Mouse (Mus musculus) hindbrain, embryonic 16.5 days (tissue): Measurements from ENCODE around the gene Trim2. TPM values are rescaled to one million over a fixed set of nuclear protein-coding genes. Genes with fewer than 3 reads are reported as not detected.

Source experiments
- ATAC-seq: fragments of 200-750 bp; cut with Nextera tagmentation; 2 replicates; pipeline ENCODE4 v1.8.0; 2017; ENCODE audit warnings: moderate TSS enrichment, moderate library complexity
- H3K27ac ChIP-seq: fragments of 300-500 bp; sonication (generic); 2 replicates; pipeline ENCODE4 v1.5.1; 2014; ENCODE audit warnings: low read depth, mild to moderate bottlenecking, control low read depth, low read length, moderate library complexity
- H3K27me3 ChIP-seq: fragments of 300-500 bp; sonication (generic); replicated peaks from 2 replicates; pipeline ENCODE4 v1.6.1; 2014; ENCODE audit warnings: low read length; ENCODE audit not compliant: control insufficient read depth, insufficient read depth
- H3K36me3 ChIP-seq: fragments of 300-500 bp; sonication (generic); 2 replicates; pipeline ENCODE4 v1.6.1; 2014; ENCODE audit warnings: mild to moderate bottlenecking, low read length, moderate library complexity, mixed read lengths; ENCODE audit not compliant: control insufficient read depth, insufficient read depth
- H3K4me1 ChIP-seq: fragments of 300-500 bp; sonication (generic); 2 replicates; pipeline ENCODE4 v1.6.1; 2014; ENCODE audit warnings: low read depth, low read length; ENCODE audit not compliant: control insufficient read depth, insufficient read depth
- H3K4me2 ChIP-seq: fragments of 300-500 bp; sonication (generic); 2 replicates; pipeline ENCODE4 v1.6.1; 2014; ENCODE audit warnings: mild to moderate bottlenecking, low read length, control low read depth, moderate library complexity
- H3K4me3 ChIP-seq: fragments of 300-500 bp; sonication (generic); 2 replicates; pipeline ENCODE4 v1.5.1; 2014; ENCODE audit warnings: mild to moderate bottlenecking, low read length, control low read depth, moderate library complexity
- H3K9ac ChIP-seq: fragments of 300-500 bp; sonication (generic); 2 replicates; pipeline ENCODE4 v1.6.1; 2014; ENCODE audit warnings: low read depth, mild to moderate bottlenecking, control low read depth, low read length, moderate library complexity
- H3K9me3 ChIP-seq: fragments of 300-500 bp; sonication (generic); 2 replicates; pipeline ENCODE4 v1.6.1; 2014; ENCODE audit warnings: mild to moderate bottlenecking, low read length, moderate library complexity; ENCODE audit not compliant: control insufficient read depth
- WGBS: fragments of 180-500 bp; shearing (Covaris S2); extraction: QIAGEN DNeasy Blood & Tissue Kit; methylation state at CpG from one replicate; pipeline ENCODE4 v1.1.7; 2014; 5-methylcytosine and 5-hydroxymethylcytosine counted together
- polyA plus RNA-seq: library from polyadenylated mRNA; unstranded; fragments of >200 nt; fragmentation: Nextera tagmentation; extraction: Ambion mirVana; gene quantifications from 2 replicates; pipeline ENCODE4 v1.2.1, GENCODE M21; 2015

Trim2 gene
- polyA plus RNA-seq, 1 experiment from 2014 or later = 154 TPM

DNA sequence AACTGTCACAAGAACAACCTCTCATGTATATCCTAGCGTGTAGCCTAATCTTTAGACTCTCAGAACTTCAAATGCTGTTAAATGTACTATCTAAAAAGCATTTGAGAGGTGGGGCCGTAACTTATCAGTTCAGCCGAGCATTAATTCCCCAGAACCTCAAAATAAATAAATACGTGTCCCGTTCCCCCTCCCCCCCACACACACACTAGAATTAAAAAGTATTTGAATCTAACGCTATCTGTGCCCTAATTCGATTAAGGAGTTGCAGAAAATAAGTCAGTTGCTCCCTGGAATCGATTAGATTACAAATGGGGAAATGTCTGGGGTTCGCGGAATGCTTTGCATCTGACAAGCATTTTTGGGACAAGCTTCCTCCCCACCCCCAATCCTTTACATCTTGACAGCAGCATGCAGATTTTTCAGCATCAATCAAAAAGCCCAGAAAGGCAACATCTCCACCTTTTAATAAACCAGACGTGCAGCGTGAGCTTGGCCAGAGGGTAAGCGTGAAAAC is 48.1 kb downstream of the Trim2 start:
- Histone ChIP-seq H3K27me3 (no peaks in the 10 kb centered on the region), H3K9me3 (no peaks in the 10 kb centered on the region), H3K4me3 (peak overlapping the region; percentile 80), H3K4me2 (peak overlapping the region; percentile 92), H3K27ac (no peak overlapping the region), H3K4me1 (peaks cover 26% of the 10 kb centered on the region), H3K9ac (peak overlapping the region; percentile 90), H3K36me3 (no peaks in the 10 kb centered on the region)
- WGBS = 7% methylated on average over 13 of the region's 13 CpGs
- no peak for ATAC-seq

DNA sequence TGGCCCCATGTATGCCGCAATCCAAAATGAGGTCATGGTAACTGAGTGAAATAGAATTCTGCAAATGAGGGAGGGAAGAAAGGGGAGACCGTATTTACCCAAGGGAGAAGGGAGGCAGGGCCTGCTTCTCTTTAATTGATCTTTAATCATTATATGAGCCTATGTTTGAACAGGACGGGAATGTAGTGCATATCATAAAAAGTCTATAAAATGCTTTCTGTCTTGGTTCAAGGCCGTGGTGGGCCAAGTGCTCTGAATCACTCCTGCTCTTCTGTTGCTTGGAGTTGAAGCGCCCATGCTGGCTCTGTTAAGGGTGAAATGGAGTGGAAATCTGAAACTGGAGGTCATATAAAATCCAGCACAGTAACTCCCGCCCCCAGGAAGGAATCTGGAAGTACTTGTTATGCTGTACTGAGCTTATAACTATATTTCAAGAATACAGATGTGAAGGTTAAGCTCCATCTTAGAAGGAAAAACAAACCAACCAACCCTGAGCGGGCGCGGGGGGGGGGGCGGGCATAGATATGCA is 48.6 kb downstream of the Trim2 start:
- no peak for ATAC-seq
- Histone ChIP-seq H3K9me3 (no peaks in the 10 kb centered on the region), H3K27me3 (no peaks in the 10 kb centered on the region), H3K4me1 (peaks cover 31% of the 10 kb centered on the region), H3K27ac (no peak overlapping the region), H3K9ac (peak overlapping the region; percentile 3; the same call in 1 of the 2 replicates), H3K4me3 (peak overlapping the region; percentile 80), H3K4me2 (peak overlapping the region; percentile 92), H3K36me3 (no peaks in the 10 kb centered on the region)
- 29% methylated on average over 10 of the region's 10 CpGs for WGBS

DNA sequence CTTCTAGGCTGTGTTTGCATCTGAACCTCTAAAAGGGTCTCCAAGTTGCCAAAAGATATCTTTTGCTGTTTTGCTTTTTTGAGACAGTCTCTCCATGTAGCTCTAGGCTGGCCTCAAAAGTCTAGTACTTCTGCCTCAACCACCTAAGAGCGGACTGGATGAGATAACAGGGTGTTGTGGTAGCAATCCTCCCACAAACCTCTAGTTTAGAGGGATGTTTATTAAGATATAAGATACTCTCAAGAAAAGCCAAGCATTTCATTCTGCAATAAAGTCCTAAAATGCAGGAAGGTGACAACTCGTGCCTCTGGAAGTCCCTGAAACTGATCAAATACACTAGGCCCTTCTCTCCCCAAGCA is 52.2 kb downstream of the Trim2 start:
- Histone ChIP-seq H3K27me3 (no peaks in the 10 kb centered on the region), H3K36me3 (no peaks in the 10 kb centered on the region), H3K9ac (no peak overlapping the region), H3K4me1 (peaks cover 23% of the 10 kb centered on the region), H3K9me3 (no peaks in the 10 kb centered on the region), H3K27ac (no peak overlapping the region), H3K4me2 (no peak overlapping the region), H3K4me3 (no peak overlapping the region)
- WGBS = 91% methylated on average over 2 of the region's 2 CpGs
- ATAC-seq = no peak

DNA sequence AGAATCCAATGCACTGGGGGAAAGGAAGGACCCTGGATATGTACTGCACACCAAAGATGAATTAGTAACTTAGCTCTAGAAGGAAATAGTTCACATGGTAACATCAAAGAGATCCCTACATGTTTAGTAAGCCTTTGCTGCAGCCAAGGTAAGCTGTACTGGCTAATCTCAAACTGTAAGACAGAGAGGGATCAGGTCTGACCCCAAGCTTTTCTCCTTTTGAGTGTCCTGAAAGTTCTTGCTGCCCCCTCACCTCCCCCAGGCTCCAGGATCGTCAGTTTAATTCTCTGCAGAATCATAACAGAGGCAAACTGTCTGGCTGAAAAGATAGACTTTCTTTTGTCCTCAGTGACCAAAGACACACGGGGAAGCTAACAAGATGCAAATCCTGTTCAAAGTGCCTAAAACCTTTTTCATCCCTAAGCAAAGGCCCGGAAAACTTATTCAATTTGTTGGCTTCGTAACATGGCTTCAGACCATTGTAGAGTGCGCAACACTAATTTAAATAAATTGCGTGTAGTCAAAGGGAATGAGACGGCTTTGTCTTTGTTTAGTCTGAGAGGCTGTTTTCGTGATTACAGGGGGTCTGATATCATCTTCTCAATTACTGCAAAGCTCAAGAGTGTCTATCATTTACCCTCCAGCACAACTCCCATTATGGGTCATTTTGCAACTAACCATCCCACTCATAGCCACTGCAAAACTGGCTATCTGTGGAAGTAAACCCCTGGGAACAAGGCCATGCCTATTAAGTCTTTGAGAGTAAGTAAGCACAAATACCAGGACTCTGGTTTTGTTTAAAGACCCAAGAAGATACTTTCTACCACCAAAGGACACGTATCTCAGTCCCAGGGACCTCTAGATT is 52.8 kb downstream of the Trim2 start:
- Histone ChIP-seq H3K4me3 (no peak overlapping the region), H3K27ac (peak overlapping the region; percentile 6; the same call in 1 of the 2 replicates), H3K4me1 (peaks cover 23% of the 10 kb centered on the region), H3K9me3 (no peaks in the 10 kb centered on the region), H3K27me3 (no peaks in the 10 kb centered on the region), H3K4me2 (no peak overlapping the region), H3K36me3 (no peaks in the 10 kb centered on the region), H3K9ac (no peak overlapping the region)
- ATAC-seq = no peak
- 28% methylated on average over 9 of the region's 9 CpGs for WGBS

DNA sequence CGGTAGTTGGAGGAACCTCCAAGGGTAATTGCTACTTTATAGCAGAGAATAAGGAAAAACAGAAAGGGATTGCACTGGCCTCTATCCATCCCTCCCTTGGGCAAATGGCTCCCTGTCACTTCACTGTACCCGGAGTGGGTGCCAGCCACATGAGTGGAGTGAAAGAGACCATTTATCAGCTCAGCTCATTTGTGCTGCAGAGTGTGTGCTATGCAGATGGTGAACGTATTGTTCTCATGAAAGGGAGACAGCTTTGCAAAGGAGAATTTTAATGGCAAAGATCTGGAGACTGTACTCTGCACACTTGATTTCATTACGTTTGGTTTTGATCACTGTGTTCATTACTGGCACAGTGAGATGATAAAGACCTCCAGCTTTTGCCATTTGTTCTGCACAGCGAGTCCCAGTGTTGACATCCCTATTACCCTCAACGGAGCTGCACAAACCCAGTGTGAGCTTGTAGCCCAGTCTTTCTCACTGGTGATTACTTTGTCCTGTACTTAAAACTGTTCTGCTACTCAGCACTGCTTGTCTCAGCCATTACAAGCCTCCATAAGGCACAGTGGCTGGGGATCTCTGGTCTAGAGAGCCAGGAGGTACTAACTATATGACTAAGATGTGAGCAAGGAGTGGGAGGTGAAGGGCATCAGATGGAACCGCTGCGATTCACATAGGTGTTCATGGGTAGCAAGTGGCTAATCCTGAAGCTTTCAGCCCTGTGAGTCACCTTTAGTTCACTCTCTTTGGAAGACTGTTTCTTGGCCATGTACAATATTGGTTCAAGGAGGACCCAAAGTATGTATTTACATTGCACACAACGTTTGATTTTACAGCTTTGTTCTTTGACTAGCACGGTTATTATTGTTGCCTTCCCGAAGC is 53.7 kb downstream of the Trim2 start:
- Histone ChIP-seq H3K4me2 (no peak overlapping the region), H3K36me3 (no peaks in the 10 kb centered on the region), H3K27ac (peak overlapping the region; percentile 55), H3K9me3 (no peaks in the 10 kb centered on the region), H3K9ac (no peak overlapping the region), H3K4me3 (no peak overlapping the region), H3K4me1 (peaks cover 17% of the 10 kb centered on the region), H3K27me3 (no peaks in the 10 kb centered on the region)
- 45% methylated on average over 11 of the region's 11 CpGs for WGBS
- ATAC-seq = peak; percentile 93

DNA sequence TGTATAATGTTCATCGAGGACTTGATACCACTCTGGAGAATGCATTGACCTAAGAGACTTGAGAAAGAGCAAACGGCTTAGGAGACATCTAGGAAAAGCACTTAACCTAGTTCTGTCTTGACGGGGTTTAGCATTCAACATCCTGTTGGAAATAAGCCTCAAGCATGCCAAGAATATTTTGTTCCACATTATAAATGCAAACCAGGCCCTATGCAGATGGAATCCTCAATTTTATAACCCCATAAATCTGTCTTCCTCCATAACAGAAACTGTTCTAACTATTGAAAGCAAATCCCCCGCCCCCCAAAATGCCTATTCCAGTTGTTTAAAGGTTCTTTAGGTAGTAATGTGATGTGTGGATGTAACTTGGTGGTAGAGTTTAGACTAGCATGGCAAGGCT is 55.0 kb downstream of the Trim2 start:
- H3K4me1 ChIP-seq = peaks cover 15% of the 10 kb centered on the region
- H3K27ac ChIP-seq = no peak overlapping the region
- 82% methylated on average over 4 of the region's 4 CpGs for WGBS
- H3K9ac ChIP-seq = no peak overlapping the region
- H3K4me3 ChIP-seq = no peak overlapping the region
- H3K27me3 ChIP-seq = no peaks in the 10 kb centered on the region
- no peaks in the 10 kb centered on the region for H3K36me3 ChIP-seq
- no peak overlapping the region for H3K4me2 ChIP-seq
- H3K9me3 ChIP-seq = no peaks in the 10 kb centered on the region
- ATAC-seq = no peak

DNA sequence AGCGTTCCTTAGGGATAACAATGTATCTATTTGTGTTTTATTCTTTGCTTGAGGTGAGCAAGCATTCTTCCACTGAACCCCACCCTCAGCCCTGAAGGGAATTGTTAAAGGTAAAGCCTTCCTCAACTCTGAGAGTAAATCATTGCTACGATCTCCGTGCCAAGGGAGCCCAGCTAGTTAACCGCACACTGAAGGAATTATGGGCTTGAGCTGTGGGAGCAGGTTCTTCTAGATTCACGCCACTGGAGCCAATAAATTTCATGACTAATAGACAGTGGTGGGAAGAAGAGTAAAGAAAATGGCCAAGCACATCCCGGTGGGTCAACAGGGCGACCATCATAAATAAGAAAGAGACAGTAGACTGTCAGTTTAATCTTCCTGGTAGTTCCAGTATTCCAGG is 56.4 kb downstream of the Trim2 start:
- whole genome bisulfite sequencing = 89% methylated on average over 7 of the region's 7 CpGs
- Histone ChIP-seq H3K4me2 (no peak overlapping the region), H3K27ac (no peak overlapping the region), H3K4me3 (no peak overlapping the region), H3K36me3 (no peaks in the 10 kb centered on the region), H3K27me3 (no peaks in the 10 kb centered on the region), H3K4me1 (peaks cover 15% of the 10 kb centered on the region), H3K9me3 (no peaks in the 10 kb centered on the region), H3K9ac (no peak overlapping the region)
- no peak for ATAC-seq

DNA sequence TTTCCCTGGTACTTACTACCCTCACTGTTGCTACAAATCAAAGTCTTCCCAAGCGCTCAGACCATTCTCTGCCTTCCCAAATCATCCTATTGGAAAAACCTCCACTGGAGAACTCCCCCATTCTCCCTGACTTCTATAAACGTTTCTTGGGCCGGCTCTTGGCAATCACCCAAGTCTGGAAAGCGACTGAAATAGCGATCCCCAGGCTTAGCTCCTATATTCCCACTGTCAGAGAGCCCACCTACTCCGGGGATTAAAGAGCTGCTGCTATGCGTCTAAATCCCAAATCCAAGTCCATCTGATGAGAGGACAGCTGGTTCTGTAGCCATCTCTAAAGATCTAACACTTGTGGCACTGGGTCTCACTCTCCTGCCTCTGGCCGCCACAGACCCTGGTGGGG is 58.9 kb downstream of the Trim2 start:
- no peak overlapping the region for H3K27ac ChIP-seq
- peaks cover 1% of the 10 kb centered on the region; the same call in 1 of the 2 replicates for H3K4me1 ChIP-seq
- H3K4me3 ChIP-seq = no peak overlapping the region
- no peaks in the 10 kb centered on the region for H3K9me3 ChIP-seq
- 47% methylated on average over 8 of the region's 8 CpGs for WGBS
- no peak overlapping the region for H3K4me2 ChIP-seq
- ATAC-seq = no peak
- no peaks in the 10 kb centered on the region for H3K36me3 ChIP-seq
- no peaks in the 10 kb centered on the region for H3K27me3 ChIP-seq
- H3K9ac ChIP-seq = no peak overlapping the region

DNA sequence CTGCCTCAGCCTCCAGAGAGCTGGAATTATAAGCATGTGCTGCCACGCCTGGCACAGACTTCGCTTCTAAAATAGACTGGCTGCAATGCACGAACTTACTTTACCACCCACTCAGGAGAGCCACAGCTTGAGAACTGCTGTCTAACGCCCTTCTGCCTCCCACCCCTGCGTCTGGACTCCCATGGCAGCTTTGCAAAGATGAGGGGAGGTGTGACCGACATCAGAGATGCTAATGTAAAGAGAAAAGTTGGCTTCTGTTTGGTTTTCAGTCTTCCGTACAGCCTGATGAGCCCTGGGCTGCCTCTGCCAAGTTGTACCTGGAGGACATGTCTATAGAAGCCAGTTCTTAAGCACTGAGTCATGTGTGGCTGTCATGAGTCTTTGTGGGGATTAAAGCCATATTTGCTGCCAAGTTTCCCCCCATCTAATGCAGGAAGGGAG is 60.2 kb downstream of the Trim2 start:
- no peak for ATAC-seq
- H3K4me1 ChIP-seq = no peaks in the 10 kb centered on the region
- WGBS = 68% methylated on average over 7 of the region's 7 CpGs

More for the DNA sequence above, 60.2 kb downstream of the Trim2 start:
- Histone ChIP-seq H3K4me2 (no peak overlapping the region), H3K27ac (no peak overlapping the region), H3K4me3 (no peak overlapping the region), H3K9me3 (no peaks in the 10 kb centered on the region), H3K9ac (no peak overlapping the region), H3K27me3 (no peaks in the 10 kb centered on the region), H3K36me3 (no peaks in the 10 kb centered on the region)
